Mouse (Mus musculus): Measurements from ENCODE around the gene Olfr131.
"Not testable (repeated sequence)": the region's sequence is repeated elsewhere in the genome, so short reads cannot be mapped to it uniquely, and the experiment has no call there.

Olfr131 gene

DNA sequence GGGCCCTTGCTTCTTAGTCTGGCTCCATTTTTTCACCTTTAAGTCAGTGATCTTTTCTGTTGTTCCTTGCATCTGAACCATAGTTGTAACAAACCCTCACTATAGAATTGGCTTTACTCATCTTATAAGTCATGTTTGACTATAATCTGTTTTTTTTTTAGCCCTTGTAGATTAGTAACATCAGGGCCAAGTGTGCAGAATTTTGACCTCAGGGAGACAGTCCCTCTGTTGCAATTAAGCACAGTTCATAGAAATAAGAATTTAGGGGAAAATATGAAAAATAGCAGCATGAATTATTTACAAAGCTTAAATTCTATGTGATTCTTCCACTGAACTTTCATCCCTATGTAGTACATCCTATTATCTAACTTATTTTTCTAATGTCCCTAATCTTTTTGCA is at the start of gene Olfr131:
Gene Olfr131, minus strand, starts transcription at position 101 of the 400 bp plus-strand sequence.
- DNase-seq (ENCODE audit: low spot score in 2 of 2): no peak

DNA sequence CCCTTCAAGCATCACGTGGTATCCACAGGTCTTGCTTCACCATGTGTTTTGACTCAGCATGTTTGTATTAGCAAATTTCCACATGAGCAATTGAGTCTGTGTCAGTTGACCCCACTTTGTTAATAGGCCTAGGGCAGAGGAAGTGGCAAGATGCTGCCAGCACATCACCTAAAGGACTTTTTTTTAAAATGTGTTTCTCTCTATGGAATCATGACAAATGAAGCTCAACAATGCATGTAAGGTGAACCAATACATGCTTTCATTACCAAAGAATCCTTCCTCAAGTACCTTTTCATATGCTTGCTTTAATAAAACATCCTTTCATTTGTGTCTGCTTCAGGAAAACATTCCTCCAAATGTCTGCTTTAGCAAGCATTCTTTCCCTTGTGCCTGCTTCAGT is 45.9 kb upstream of the Olfr131 start, which contains the start of gene Olfr132:
Gene Olfr132, minus strand, starts transcription at position 101 of the 400 bp plus-strand sequence.
- no peak for DNase-seq (ENCODE audit: low spot score in 2 of 2)

- DNase-seq (ENCODE audit: low spot score in 2 of 2): not testable (repeated sequence)
Observed at GRCm38 (mm10) chr17:38125371-38125770, 36.9 kb upstream of the Olfr131 start.

GRCm38 (mm10) chr17:38124199-38124598 is 35.7 kb upstream of the Olfr131 start:
- DNase-seq (ENCODE audit: low spot score in 2 of 2): not testable (repeated sequence)

DNA sequence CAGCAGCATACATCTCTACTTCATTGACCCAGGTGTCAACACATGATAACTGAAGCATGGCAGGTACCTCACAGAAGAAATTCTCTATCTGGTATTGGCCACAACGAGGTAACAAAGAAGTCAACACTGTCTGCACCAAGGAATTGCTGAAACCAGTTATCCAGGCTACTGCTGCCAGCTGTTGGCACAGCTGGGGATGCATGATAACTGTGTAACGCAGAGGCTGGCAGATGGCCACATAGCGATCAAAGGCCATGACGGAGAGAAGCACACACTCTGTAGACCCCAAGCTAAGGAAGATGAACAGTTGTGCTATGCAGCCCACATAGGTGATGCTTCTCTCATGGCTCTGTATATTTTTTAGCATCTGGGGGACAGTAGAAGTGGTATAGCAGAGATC is 6.1 kb downstream of the Olfr131 start:
- no peak for DNase-seq (ENCODE audit: low spot score in 2 of 2)

DNA sequence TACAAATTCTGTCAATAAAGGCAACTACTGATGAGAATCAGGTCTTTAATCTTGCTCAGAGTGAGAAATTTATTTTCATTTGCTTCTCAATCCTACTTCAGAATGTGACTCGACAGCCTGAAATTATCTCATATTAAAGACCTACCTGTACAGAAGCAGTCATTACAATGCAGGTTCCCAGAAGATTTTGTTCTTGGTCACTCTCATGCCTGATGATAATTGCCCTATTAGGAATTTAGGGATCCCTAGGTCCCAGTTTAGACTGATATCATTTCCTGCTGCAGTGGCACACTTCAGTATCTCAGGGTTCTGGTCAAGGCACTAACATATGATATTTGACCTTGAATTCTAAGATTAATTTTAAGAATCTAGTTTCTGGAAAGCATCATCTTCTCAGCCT is 24.9 kb downstream of the Olfr131 start, which contains the start of gene Olfr130:
Gene Olfr130, plus strand, starts transcription at position 301 of the 400 bp plus-strand sequence.
- DNase-seq (ENCODE audit: low spot score in 2 of 2): no peak

- no peak for DNase-seq (ENCODE audit: low spot score in 2 of 2)
Observed at GRCm38 (mm10) chr17:38059979-38060378, 28.5 kb downstream of the Olfr131 start, which contains the start of gene Olfr129. Gene Olfr129, minus strand, starts transcription at chr17:38060079.

All from right cerebral cortex, postnatal 36 days (tissue).